Mouse (Mus musculus) olfactory bulb, adult 2 months (tissue): Measurements from ENCODE around the gene Neurl1a.
"Not testable (repeated sequence)": the region's sequence is repeated elsewhere in the genome, so short reads cannot be mapped to it uniquely, and the experiment has no call there.

Experiments
- CTCF ChIP-seq: fragments of 200-500 bp; IDR thresholded peaks from 2 replicates; pipeline ENCODE4 v1.5.1; 2012; ENCODE audit warnings: low read depth, mild to moderate bottlenecking, low read length, moderate library complexity; ENCODE audit not compliant: insufficient read depth
- POLR2A ChIP-seq: fragments of 200-500 bp; IDR thresholded peaks from 2 replicates; pipeline ENCODE4 v1.6.1; 2012; ENCODE audit warnings: mild to moderate bottlenecking, low read depth, low read length, moderate library complexity; ENCODE audit not compliant: insufficient read depth

- TF ChIP-seq CTCF, POLR2A: not testable (repeated sequence)
Observed at GRCm38 (mm10) chr19:47139611-47140010, 39.0 kb upstream of the Neurl1a start.
